Mouse (Mus musculus): ENCODE measurements around the gene Abraxas1. TPM values are rescaled to one million over a fixed set of nuclear protein-coding genes. Genes with fewer than 3 reads are reported as not detected.
A peak's percentile ranks its signal among the peaks of the same experiment; 100 is the strongest.

Abraxas1 gene
- polyA plus RNA-seq, 1 experiment from 2014 or later: 30.3 TPM

- 89% methylated on average over 3 of the region's 3 CpGs for WGBS
- no peaks in the 10 kb centered on the region for H3K27me3 ChIP-seq (ENCODE audit: control insufficient read depth, insufficient read depth, low read length)
- H3K9ac ChIP-seq (replicated peaks; ENCODE audit: low read depth, low read length): no peak overlapping the region
- H3K4me2 ChIP-seq (replicated peaks; ENCODE audit: low read depth, low read length): no peak overlapping the region
- no peaks in the 10 kb centered on the region for H3K36me3 ChIP-seq (ENCODE audit: control insufficient read depth, insufficient read depth, low read length)
- H3K4me1 ChIP-seq (ENCODE audit: control insufficient read depth, insufficient read depth, low read length): no peaks in the 10 kb centered on the region
- H3K9me3 ChIP-seq (ENCODE audit: control insufficient read depth, low read depth, low read length): no peaks in the 10 kb centered on the region
- no peak overlapping the region for H3K4me3 ChIP-seq (ENCODE audit: low read depth, low read length)
- H3K27ac ChIP-seq (ENCODE audit: low read length): no peak overlapping the region
- no peak for ATAC-seq (ENCODE audit: insufficient number of reproducible peaks, insufficient read depth, low FRiP score, low read depth)
These were observed 35.8 kb upstream of the Abraxas1 start for GRCm38 (mm10) chr5:100856552-100856951.

GRCm38 (mm10) chr5:100853963-100854362, 33.2 kb upstream of the Abraxas1 start:
- Histone ChIP-seq H3K4me1 (ENCODE audit: control insufficient read depth, insufficient read depth, low read length) (no peaks in the 10 kb centered on the region), H3K4me3 (ENCODE audit: low read depth, low read length) (no peak overlapping the region), H3K36me3 (ENCODE audit: control insufficient read depth, insufficient read depth, low read length) (no peaks in the 10 kb centered on the region), H3K4me2 (replicated peaks; ENCODE audit: low read depth, low read length) (no peak overlapping the region), H3K27ac (ENCODE audit: low read length) (no peak overlapping the region), H3K9ac (replicated peaks; ENCODE audit: low read depth, low read length) (no peak overlapping the region), H3K9me3 (ENCODE audit: control insufficient read depth, low read depth, low read length) (no peaks in the 10 kb centered on the region), H3K27me3 (ENCODE audit: control insufficient read depth, insufficient read depth, low read length) (no peaks in the 10 kb centered on the region)
- WGBS: 68% methylated on average over 4 of the region's 4 CpGs
- no peak for ATAC-seq (ENCODE audit: insufficient number of reproducible peaks, insufficient read depth, low FRiP score, low read depth)

- 7% methylated on average over 2 of the region's 2 CpGs for WGBS
- no peaks in the 10 kb centered on the region for H3K36me3 ChIP-seq (ENCODE audit: control insufficient read depth, insufficient read depth, low read length)
- no peak overlapping the region for H3K9ac ChIP-seq (replicated peaks; ENCODE audit: low read depth, low read length)
- 0 out of 2 replicates have a peak, but pooled peaks cover 4% of the 10 kb centered on the region for H3K4me1 ChIP-seq (ENCODE audit: control insufficient read depth, insufficient read depth, low read length)
- H3K9me3 ChIP-seq (ENCODE audit: control insufficient read depth, low read depth, low read length): peaks cover 3% of the 10 kb centered on the region; the same call in 1 of the 2 replicates
- ATAC-seq (ENCODE audit: insufficient number of reproducible peaks, insufficient read depth, low FRiP score, low read depth): no peak
- H3K4me3 ChIP-seq (ENCODE audit: low read depth, low read length): peak overlapping the region; percentile 51
- H3K4me2 ChIP-seq (replicated peaks; ENCODE audit: low read depth, low read length): peak overlapping the region; percentile 97
- H3K27me3 ChIP-seq (ENCODE audit: control insufficient read depth, insufficient read depth, low read length): no peaks in the 10 kb centered on the region
- H3K27ac ChIP-seq (ENCODE audit: low read length): no peak overlapping the region
These were observed 26.4 kb upstream of the Abraxas1 start for GRCm38 (mm10) chr5:100847143-100847542.

DNA sequence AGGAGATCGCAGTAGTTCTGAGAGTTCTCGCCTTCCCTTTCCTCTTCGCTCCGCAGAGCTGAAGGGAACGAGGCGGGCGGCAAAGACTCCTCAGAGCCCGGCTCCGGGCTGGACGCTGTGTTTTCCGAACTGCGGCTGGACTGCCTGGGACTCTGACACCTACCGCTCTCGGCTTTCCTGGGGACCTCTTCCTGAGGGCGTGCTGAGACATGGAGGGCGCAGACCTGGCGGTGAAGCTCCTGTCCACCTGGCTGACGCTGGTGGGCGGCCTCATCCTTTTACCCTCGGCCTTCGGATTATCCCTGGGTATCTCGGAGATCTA, 25.8 kb upstream of the Abraxas1 start:
- Histone ChIP-seq H3K4me2 (replicated peaks; ENCODE audit: low read depth, low read length) (peak overlapping the region; percentile 97), H3K9me3 (ENCODE audit: control insufficient read depth, low read depth, low read length) (peaks cover 8% of the 10 kb centered on the region; the same call in 1 of the 2 replicates), H3K27ac (ENCODE audit: low read length) (no peak overlapping the region), H3K4me1 (ENCODE audit: control insufficient read depth, insufficient read depth, low read length) (0 out of 2 replicates have a peak, but pooled peaks cover 4% of the 10 kb centered on the region), H3K4me3 (ENCODE audit: low read depth, low read length) (peak overlapping the region; percentile 51), H3K36me3 (ENCODE audit: control insufficient read depth, insufficient read depth, low read length) (no peaks in the 10 kb centered on the region), H3K27me3 (ENCODE audit: control insufficient read depth, insufficient read depth, low read length) (no peaks in the 10 kb centered on the region), H3K9ac (replicated peaks; ENCODE audit: low read depth, low read length) (peak overlapping the region; percentile 39; the same call in 1 of the 2 replicates)
- WGBS: under 1% methylated on average over 22 of the region's 22 CpGs
- ATAC-seq (ENCODE audit: insufficient number of reproducible peaks, insufficient read depth, low FRiP score, low read depth): 0 out of 2 replicates have a peak, but pooled peaks have one; percentile 14

DNA sequence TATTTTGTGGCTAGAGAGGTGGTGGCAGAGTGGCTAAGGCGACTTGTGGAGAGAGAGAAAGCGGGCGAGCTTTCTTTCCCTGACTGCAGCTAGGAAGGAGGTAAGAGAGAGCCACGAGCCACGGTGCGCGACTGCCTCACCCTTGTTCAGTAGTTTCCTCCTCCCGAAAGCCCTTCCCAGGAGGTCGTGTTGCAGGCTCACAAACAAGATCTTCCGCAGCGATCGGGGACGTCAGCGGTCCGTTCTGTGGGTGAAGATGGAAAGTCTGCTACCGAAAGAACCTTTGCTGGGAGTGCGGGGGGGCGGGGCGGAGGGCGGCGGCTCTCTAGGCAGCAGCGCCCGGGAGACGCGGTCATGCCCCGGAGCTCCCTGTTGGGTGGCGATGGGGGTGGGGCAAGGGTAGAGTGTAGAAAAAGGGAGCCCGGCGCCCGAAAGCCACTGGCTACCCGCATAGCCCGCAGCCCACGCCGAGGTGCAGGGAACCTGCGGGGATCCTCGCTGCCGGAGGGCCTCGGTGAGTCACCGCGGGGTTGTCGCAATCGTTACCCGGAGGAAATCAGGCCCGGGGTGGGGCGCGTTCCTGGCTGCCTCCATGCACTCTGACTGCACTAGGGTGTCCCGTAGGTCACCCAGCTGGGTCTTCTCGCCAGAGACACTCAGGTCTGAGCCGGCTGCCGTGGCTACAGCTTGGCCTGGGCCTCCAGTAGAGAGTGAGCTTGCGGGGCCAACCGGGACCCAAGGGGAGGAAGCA, 25.3 kb upstream of the Abraxas1 start:
- Histone ChIP-seq H3K4me1 (ENCODE audit: control insufficient read depth, insufficient read depth, low read length) (0 out of 2 replicates have a peak, but pooled peaks cover 4% of the 10 kb centered on the region), H3K27ac (ENCODE audit: low read length) (no peak overlapping the region), H3K4me3 (ENCODE audit: low read depth, low read length) (peak overlapping the region; percentile 51), H3K27me3 (ENCODE audit: control insufficient read depth, insufficient read depth, low read length) (no peaks in the 10 kb centered on the region), H3K9me3 (ENCODE audit: control insufficient read depth, low read depth, low read length) (peaks cover 8% of the 10 kb centered on the region; the same call in 1 of the 2 replicates), H3K9ac (replicated peaks; ENCODE audit: low read depth, low read length) (peak overlapping the region; percentile 39; the same call in 1 of the 2 replicates), H3K36me3 (ENCODE audit: control insufficient read depth, insufficient read depth, low read length) (no peaks in the 10 kb centered on the region), H3K4me2 (replicated peaks; ENCODE audit: low read depth, low read length) (peak overlapping the region; percentile 97)
- WGBS: under 1% methylated on average over 48 of the region's 52 CpGs
- peak; percentile 74 for ATAC-seq (ENCODE audit: insufficient number of reproducible peaks, insufficient read depth, low FRiP score, low read depth)

GRCm38 (mm10) chr5:100845485-100845847, 24.7 kb upstream of the Abraxas1 start, which contains the start of gene Gpat3:
Gpat3 (plus strand) TSS chr5:100845713.
- peak within 1 kb of the TSS; percentile 39; the same call in 1 of the 2 replicates for H3K9ac ChIP-seq (replicated peaks; ENCODE audit: low read depth, low read length)
- under 1% methylated on average over 16 of the region's 16 CpGs for WGBS
- H3K4me1 ChIP-seq (ENCODE audit: control insufficient read depth, insufficient read depth, low read length): 0 out of 2 replicates have a peak, but pooled peaks cover 4% of the 10 kb centered on the region
- H3K36me3 ChIP-seq (ENCODE audit: control insufficient read depth, insufficient read depth, low read length): no peaks in the 10 kb centered on the region
- H3K4me2 ChIP-seq (replicated peaks; ENCODE audit: low read depth, low read length): peak within 1 kb of the TSS; percentile 97
- ATAC-seq (ENCODE audit: insufficient number of reproducible peaks, insufficient read depth, low FRiP score, low read depth): no peak
- H3K27me3 ChIP-seq (ENCODE audit: control insufficient read depth, insufficient read depth, low read length): no peaks in the 10 kb centered on the region
- H3K9me3 ChIP-seq (ENCODE audit: control insufficient read depth, low read depth, low read length): peaks cover 8% of the 10 kb centered on the region; the same call in 1 of the 2 replicates
- peak within 1 kb of the TSS; percentile 51 for H3K4me3 ChIP-seq (ENCODE audit: low read depth, low read length)
- no peak within 1 kb of the TSS for H3K27ac ChIP-seq (ENCODE audit: low read length)

DNA sequence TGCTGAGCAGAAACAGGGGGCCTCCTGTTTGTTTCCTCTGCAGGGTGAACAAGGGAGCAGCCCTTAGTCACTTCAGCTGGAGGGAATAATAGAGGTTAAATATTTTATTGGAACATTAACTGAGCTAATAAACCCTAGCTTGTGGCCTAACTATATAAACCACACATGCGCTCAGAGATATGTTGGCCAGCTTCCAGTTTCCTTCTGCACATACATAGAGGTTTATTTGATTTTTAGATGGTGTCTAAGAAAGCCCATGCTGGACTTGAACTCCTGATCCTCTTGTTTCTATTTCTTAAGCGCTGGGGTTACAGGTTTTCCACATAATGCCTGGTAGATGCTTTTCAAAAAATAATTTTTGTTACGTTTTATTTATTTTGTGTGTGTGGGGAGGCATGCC, 23.7 kb upstream of the Abraxas1 start:
- H3K4me3 ChIP-seq (ENCODE audit: low read depth, low read length): no peak overlapping the region
- no peak overlapping the region for H3K27ac ChIP-seq (ENCODE audit: low read length)
- H3K4me1 ChIP-seq (ENCODE audit: control insufficient read depth, insufficient read depth, low read length): 0 out of 2 replicates have a peak, but pooled peaks cover 4% of the 10 kb centered on the region
- H3K4me2 ChIP-seq (replicated peaks; ENCODE audit: low read depth, low read length): no peak overlapping the region
- no peaks in the 10 kb centered on the region for H3K27me3 ChIP-seq (ENCODE audit: control insufficient read depth, insufficient read depth, low read length)
- no peak overlapping the region for H3K9ac ChIP-seq (replicated peaks; ENCODE audit: low read depth, low read length)
- no peaks in the 10 kb centered on the region for H3K36me3 ChIP-seq (ENCODE audit: control insufficient read depth, insufficient read depth, low read length)
- 41% methylated on average over 3 of the region's 3 CpGs for WGBS
- H3K9me3 ChIP-seq (ENCODE audit: control insufficient read depth, low read depth, low read length): peaks cover 8% of the 10 kb centered on the region; the same call in 1 of the 2 replicates
- ATAC-seq (ENCODE audit: insufficient number of reproducible peaks, insufficient read depth, low FRiP score, low read depth): no peak

DNA sequence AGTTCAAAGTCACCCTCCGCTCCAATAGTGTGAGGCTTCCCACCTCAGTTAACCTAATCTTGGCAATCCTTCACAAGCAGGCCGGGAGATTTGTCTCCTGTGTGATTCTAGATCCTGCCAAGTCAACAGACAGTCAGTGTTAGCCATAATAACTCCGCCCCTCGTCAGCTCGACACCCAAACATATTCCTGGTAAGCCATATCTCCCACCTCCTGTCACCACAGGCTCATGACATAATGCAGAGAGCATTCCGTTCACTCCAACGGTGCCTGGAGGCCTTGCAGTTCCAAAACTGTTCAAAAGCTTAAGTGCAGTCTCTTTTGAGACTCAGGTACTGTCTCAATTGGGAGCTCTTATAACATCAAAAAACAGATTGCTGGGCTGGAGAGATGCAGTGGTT, 17.1 kb upstream of the Abraxas1 start:
- Histone ChIP-seq H3K36me3 (ENCODE audit: control insufficient read depth, insufficient read depth, low read length) (no peaks in the 10 kb centered on the region), H3K4me2 (replicated peaks; ENCODE audit: low read depth, low read length) (no peak overlapping the region), H3K27me3 (ENCODE audit: control insufficient read depth, insufficient read depth, low read length) (no peaks in the 10 kb centered on the region), H3K9ac (replicated peaks; ENCODE audit: low read depth, low read length) (no peak overlapping the region), H3K4me3 (ENCODE audit: low read depth, low read length) (no peak overlapping the region), H3K9me3 (ENCODE audit: control insufficient read depth, low read depth, low read length) (peaks cover 8% of the 10 kb centered on the region; the same call in 1 of the 2 replicates), H3K27ac (ENCODE audit: low read length) (no peak overlapping the region), H3K4me1 (ENCODE audit: control insufficient read depth, insufficient read depth, low read length) (0 out of 2 replicates have a peak, but pooled peaks cover 4% of the 10 kb centered on the region)
- WGBS: 67% methylated on average over 7 of the region's 7 CpGs
- ATAC-seq (ENCODE audit: insufficient number of reproducible peaks, insufficient read depth, low FRiP score, low read depth): no peak

Measured in stomach, embryonic 14.5 days (tissue).